Mouse (Mus musculus) testis, adult 2 months (tissue): ENCODE measurements around the gene Galnt4.

Experiments used
- CTCF ChIP-seq: fragments of 200-500 bp; IDR thresholded peaks from 2 replicates; pipeline ENCODE4 v1.5.1; 2012; ENCODE audit warnings: low read depth, mild to moderate bottlenecking, inconsistent platforms, low read length, moderate library complexity; ENCODE audit not compliant: control insufficient read depth, insufficient read depth, insufficient replicate concordance
- POLR2A ChIP-seq: fragments of 200-500 bp; IDR thresholded peaks from 2 replicates; pipeline ENCODE4 v1.6.1; 2012; ENCODE audit warnings: low read depth, mild to moderate bottlenecking, inconsistent platforms, low read length, moderate library complexity; ENCODE audit not compliant: control insufficient read depth

GRCm38 (mm10) chr10:99081569-99081990 lies 26.4 kb upstream of the Galnt4 start:
- TF ChIP-seq CTCF, result no peak
- TF ChIP-seq POLR2A, result no peak
